Mouse (Mus musculus) Muller cell, postnatal 12 days (primary cell): ENCODE measurements around the gene Slc16a12.
"Not testable (repeated sequence)": the region's sequence is repeated elsewhere in the genome, so short reads cannot be mapped to it uniquely, and the experiment has no call there.

Experiments
- DNase-seq: peaks from one replicate; pipeline ENCODE4 v3.0.0-alpha.2; 2015; ENCODE audit errors: inconsistent ontology term

Slc16a12 gene

GRCm38 (mm10) chr19:34746688-34747504, at the start of gene Slc16a12:
Slc16a12 (minus strand) TSS chr19:34747289.
- peak; percentile 74 for DNase-seq

GRCm38 (mm10) chr19:34796396-34796795, 49.3 kb upstream of the Slc16a12 start:
- DNase-seq = no peak

- no peak for DNase-seq
Observed at GRCm38 (mm10) chr19:34782491-34782890, 35.4 kb upstream of the Slc16a12 start.

GRCm38 (mm10) chr19:34778993-34779392, 31.9 kb upstream of the Slc16a12 start:
- DNase-seq = no peak

- DNase-seq = peak; percentile 88
Observed at GRCm38 (mm10) chr19:34778098-34778497, 31.0 kb upstream of the Slc16a12 start.

- DNase-seq = peak; percentile 72
Observed at GRCm38 (mm10) chr19:34772775-34773174, 25.7 kb upstream of the Slc16a12 start.

GRCm38 (mm10) chr19:34770764-34771163, 23.7 kb upstream of the Slc16a12 start:
- DNase-seq = no peak

GRCm38 (mm10) chr19:34758754-34759153, 11.7 kb upstream of the Slc16a12 start:
- no peak for DNase-seq

- DNase-seq = no peak
Observed at GRCm38 (mm10) chr19:34756561-34757240, 9.6 kb upstream of the Slc16a12 start.

- DNase-seq = no peak
Observed at GRCm38 (mm10) chr19:34755680-34756079, 8.6 kb upstream of the Slc16a12 start.

- DNase-seq = no peak
Observed at GRCm38 (mm10) chr19:34753243-34753642, 6.2 kb upstream of the Slc16a12 start.

GRCm38 (mm10) chr19:34752391-34753092, 5.5 kb upstream of the Slc16a12 start:
- DNase-seq = no peak

- no peak for DNase-seq
Observed at GRCm38 (mm10) chr19:34751150-34751549, 4.1 kb upstream of the Slc16a12 start.

- no peak for DNase-seq
Observed at GRCm38 (mm10) chr19:34748992-34749391, 1.9 kb upstream of the Slc16a12 start.

GRCm38 (mm10) chr19:34747969-34748368, 880 bp upstream of the Slc16a12 start:
- not testable (repeated sequence) for DNase-seq

GRCm38 (mm10) chr19:34746201-34746600, 888 bp downstream of the Slc16a12 start:
- DNase-seq = peak; percentile 39

- DNase-seq = no peak
Observed at GRCm38 (mm10) chr19:34745012-34745411, 2.1 kb downstream of the Slc16a12 start.

GRCm38 (mm10) chr19:34737916-34738315, 9.2 kb downstream of the Slc16a12 start:
- DNase-seq = no peak

- no peak for DNase-seq
Observed at GRCm38 (mm10) chr19:34735900-34736299, 11.2 kb downstream of the Slc16a12 start.

- DNase-seq = no peak
Observed at GRCm38 (mm10) chr19:34733020-34733419, 14.1 kb downstream of the Slc16a12 start.

- DNase-seq = no peak
Observed at GRCm38 (mm10) chr19:34731356-34731755, 15.7 kb downstream of the Slc16a12 start.

GRCm38 (mm10) chr19:34730584-34730983, 16.5 kb downstream of the Slc16a12 start:
- DNase-seq = no peak
